Mouse (Mus musculus): ENCODE data around the gene Rpl7l1. TPM values are rescaled to one million over a fixed set of nuclear protein-coding genes. Genes with fewer than 3 reads are reported as not detected.

The Rpl7l1 gene
- polyA plus RNA-seq, 1 experiment: 46.0 TPM

DNA sequence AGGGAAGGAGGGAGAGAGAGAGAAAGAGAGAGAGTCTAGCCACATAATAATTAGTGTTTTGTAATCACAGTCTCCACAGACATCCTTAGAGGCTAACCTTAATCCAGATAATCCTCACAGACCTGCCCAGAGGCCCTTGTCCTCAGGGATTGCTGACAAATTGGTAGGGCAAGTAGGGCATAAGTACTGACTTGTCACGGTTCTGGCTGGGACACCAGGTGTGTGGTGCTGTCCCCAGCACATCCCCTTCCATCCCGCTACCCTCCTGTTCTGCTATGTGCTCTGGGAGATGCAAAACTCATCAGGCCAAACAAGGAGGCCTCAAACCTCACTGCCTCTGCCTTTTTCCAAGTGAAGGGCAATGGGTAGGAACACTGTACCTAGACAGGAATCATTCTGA is 37.0 kb downstream of the Rpl7l1 start:
- no peak for DNase-seq (ENCODE audit: extremely low spot score in 1 of 2, low spot score in 1 of 2)

GRCm38 (mm10) chr17:46742986-46743385 is 39.5 kb downstream of the Rpl7l1 start:
- DNase-seq (ENCODE audit: extremely low spot score in 1 of 2, low spot score in 1 of 2): no peak

GRCm38 (mm10) chr17:46741305-46741704 is 41.2 kb downstream of the Rpl7l1 start:
- DNase-seq (ENCODE audit: extremely low spot score in 1 of 2, low spot score in 1 of 2): no peak

- DNase-seq (ENCODE audit: extremely low spot score in 1 of 2, low spot score in 1 of 2): peak in 1 of 2 experiments; percentile 43
Observed at GRCm38 (mm10) chr17:46736160-46736559, 46.3 kb downstream of the Rpl7l1 start.

DNA sequence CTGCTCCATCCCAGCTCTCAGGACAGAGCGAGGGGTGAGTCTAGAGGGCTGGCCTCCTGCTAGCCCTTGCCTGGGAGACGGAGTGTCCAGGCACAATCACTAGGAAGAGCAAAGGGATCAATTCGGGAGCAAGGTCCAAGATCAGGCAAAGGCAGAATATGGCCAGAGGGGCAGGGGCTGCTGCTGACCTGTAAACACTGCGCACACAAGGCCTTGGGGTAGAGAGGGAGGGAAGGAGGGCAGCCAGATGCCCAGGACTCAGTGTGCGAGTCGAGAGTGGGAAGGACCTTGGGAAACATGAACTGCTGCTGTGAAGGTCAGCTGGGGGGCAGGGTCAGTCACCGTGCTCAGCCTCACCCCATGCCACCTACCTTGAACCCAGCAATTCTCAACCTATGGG is 47.2 kb downstream of the Rpl7l1 start:
- DNase-seq (ENCODE audit: extremely low spot score in 1 of 2, low spot score in 1 of 2): no peak

- no peak for DNase-seq (ENCODE audit: extremely low spot score in 1 of 2, low spot score in 1 of 2)
Observed at GRCm38 (mm10) chr17:46734055-46734454, 48.4 kb downstream of the Rpl7l1 start.

GRCm38 (mm10) chr17:46728904-46729318 is 53.6 kb downstream of the Rpl7l1 start, which contains the start of gene Gnmt:
TSS of gene Gnmt (minus strand) at chr17:46729168.
- no peak for DNase-seq (ENCODE audit: extremely low spot score in 1 of 2, low spot score in 1 of 2)

GRCm38 (mm10) chr17:46728496-46728895 is 54.0 kb downstream of the Rpl7l1 start:
- DNase-seq (ENCODE audit: extremely low spot score in 1 of 2, low spot score in 1 of 2): no peak

- DNase-seq (ENCODE audit: extremely low spot score in 1 of 2, low spot score in 1 of 2): no peak
Observed at GRCm38 (mm10) chr17:46728021-46728420, 54.5 kb downstream of the Rpl7l1 start.

DNA sequence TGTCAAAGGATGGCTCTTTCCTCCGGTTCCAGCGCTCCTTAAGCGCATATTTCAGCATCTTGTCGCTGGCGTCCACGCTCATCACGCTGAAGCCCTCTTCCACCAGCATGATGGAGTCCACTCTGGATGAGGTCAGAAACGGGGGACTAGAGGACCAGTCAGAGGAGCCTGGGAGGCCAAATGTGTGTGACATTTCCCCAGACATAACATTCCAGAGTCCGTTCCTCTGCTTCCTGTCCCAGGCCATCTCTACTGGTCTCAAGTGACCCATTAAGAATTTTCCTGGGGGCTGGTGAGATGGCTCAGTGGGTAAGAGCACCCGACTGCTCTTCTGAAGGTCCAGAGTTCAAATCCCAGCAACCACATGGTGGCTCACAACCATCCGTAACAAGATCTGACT is 55.2 kb downstream of the Rpl7l1 start:
- no peak for DNase-seq (ENCODE audit: extremely low spot score in 1 of 2, low spot score in 1 of 2)

GRCm38 (mm10) chr17:46725731-46726645 is 56.5 kb downstream of the Rpl7l1 start:
- DNase-seq (ENCODE audit: extremely low spot score in 1 of 2, low spot score in 1 of 2): no peak

DNA sequence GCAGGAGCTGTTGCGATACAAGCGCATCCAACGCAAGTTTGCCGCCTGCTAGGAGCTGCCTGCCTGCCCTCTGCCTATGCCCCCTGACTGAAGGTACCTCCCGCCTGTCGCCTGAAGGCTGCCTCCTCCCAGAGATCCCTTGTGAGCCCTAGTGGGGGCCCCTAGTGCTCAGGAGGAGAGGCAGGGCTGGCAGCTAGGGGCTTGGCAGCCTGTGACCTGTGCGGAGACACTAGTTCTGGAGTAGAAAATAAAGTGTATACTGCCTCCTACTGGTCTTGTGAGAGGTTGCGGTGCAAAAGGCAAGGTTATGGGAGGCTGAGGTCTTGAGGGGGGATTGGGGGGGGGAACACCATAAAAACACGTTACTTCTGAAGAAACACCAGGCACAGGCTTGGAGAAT is 57.2 kb downstream of the Rpl7l1 start:
- no peak for DNase-seq (ENCODE audit: extremely low spot score in 1 of 2, low spot score in 1 of 2)

DNA sequence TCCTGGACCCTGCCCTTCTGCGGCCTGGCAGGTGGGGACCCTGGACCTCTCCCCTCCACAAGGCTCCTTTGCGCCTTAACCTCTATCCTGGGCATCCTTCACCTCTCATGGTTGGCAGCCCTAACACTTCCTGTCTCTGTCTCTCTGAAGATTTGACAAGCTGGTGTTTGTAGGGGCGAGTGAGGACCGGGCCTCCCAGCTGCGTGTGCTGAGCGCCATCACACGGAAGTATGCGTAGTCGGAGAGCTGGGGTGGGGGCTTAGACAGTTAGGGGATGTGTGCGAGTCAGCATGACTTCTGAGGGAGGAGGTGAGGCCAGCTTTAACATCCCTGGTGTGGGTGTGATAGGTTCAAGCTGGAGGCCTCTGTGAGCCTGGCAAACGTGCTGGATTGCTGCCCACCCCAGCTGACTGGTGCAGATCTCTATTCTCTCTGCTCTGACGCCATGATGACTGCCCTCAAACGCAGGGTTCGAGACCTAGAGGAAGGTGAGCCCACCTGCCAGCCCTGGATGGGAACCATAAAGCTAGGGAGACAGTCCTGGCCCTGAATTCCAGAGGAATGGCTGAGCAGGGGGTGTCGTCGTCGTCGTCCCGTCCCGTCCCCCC is 57.9 kb downstream of the Rpl7l1 start:
- DNase-seq (ENCODE audit: extremely low spot score in 1 of 2, low spot score in 1 of 2): no peak

Other genes starting within 250 kb of the Rpl7l1 start
- gene Cul9, start 236.3 kb downstream of the Rpl7l1 start, polyA plus RNA-seq (2012; rRNA removed): 65.3 and 66.8 TPM in 2 replicates
- gene Srf, start 226.5 kb downstream of the Rpl7l1 start, polyA plus RNA-seq (2012; rRNA removed): 74.8 and 82.0 TPM in 2 replicates
- 5.3 and 6.3 TPM in 2 replicates for gene Ptk7, start 153.2 kb downstream of the Rpl7l1 start, polyA plus RNA-seq (2012; rRNA removed)
- 20.1 and 23.5 TPM in 2 replicates for gene Klc4, start 136.7 kb downstream of the Rpl7l1 start, polyA plus RNA-seq (2012; rRNA removed)
- 51.2 and 58.7 TPM in 2 replicates for gene Mrpl2, start 136.4 kb downstream of the Rpl7l1 start, polyA plus RNA-seq (2012; rRNA removed)
- 33.0 and 35.2 TPM in 2 replicates for gene Cul7, start 132.3 kb downstream of the Rpl7l1 start, polyA plus RNA-seq (2012; rRNA removed)
- gene Rrp36, start 108.3 kb downstream of the Rpl7l1 start, polyA plus RNA-seq (2012; rRNA removed): 29.6 and 33.0 TPM in 2 replicates
- gene Mea1, start 103.9 kb downstream of the Rpl7l1 start, polyA plus RNA-seq (2012; rRNA removed): 151 and 157 TPM in 2 replicates
- 189 and 198 TPM in 2 replicates for gene Klhdc3, start 101.8 kb downstream of the Rpl7l1 start, polyA plus RNA-seq (2012; rRNA removed)
- 95.4 and 95.5 TPM in 2 replicates for gene Ppp2r5d, start 77.6 kb downstream of the Rpl7l1 start, polyA plus RNA-seq (2012; rRNA removed)
- 49.1 and 50.5 TPM in 2 replicates for gene Pex6, start 71.2 kb downstream of the Rpl7l1 start, polyA plus RNA-seq (2012; rRNA removed)
- gene Gnmt, start 53.5 kb downstream of the Rpl7l1 start, polyA plus RNA-seq (2012; rRNA removed): 1.8 and 2.2 TPM in 2 replicates
- gene Cnpy3, start 30.5 kb downstream of the Rpl7l1 start, polyA plus RNA-seq (2012; rRNA removed): 86.0 and 88.3 TPM in 2 replicates
- 0.36 and 0.88 TPM in 2 replicates for gene Ptcra, start 19.0 kb downstream of the Rpl7l1 start, polyA plus RNA-seq (2012; rRNA removed)
- gene 2310039H08Rik, start 10.0 kb downstream of the Rpl7l1 start, polyA plus RNA-seq (2012; rRNA removed): 23.6 and 27.1 TPM in 2 replicates
- gene Bicral, start 75.8 kb upstream of the Rpl7l1 start, polyA plus RNA-seq (2012; rRNA removed): 37.4 and 38.6 TPM in 2 replicates
- 26.5 and 27.3 TPM in 2 replicates for gene Tbcc, start 108.0 kb upstream of the Rpl7l1 start, polyA plus RNA-seq (2012; rRNA removed)
- gene Prph2, start 127.8 kb upstream of the Rpl7l1 start, polyA plus RNA-seq (2012; rRNA removed): 0.04 TPM in 1 of 2 replicates, not detected in the other
- 33.6 and 41.7 TPM in 2 replicates for gene Ubr2, start 227.9 kb upstream of the Rpl7l1 start, polyA plus RNA-seq (2012; rRNA removed)

All from frontal cortex, adult 2 months (tissue).